Mouse (Mus musculus) bone marrow, adult 2 months (tissue): Measurements from ENCODE around the gene Ccdc181.

Experiments
- CTCF ChIP-seq: fragments of 200-500 bp; IDR thresholded peaks from 2 replicates; pipeline ENCODE4 v1.5.1; 2011; ENCODE audit warnings: low read length, control low read depth; ENCODE audit not compliant: control insufficient read depth, insufficient read depth
- POLR2A ChIP-seq: fragments of 200-500 bp; IDR thresholded peaks from 2 replicates; pipeline ENCODE4 v1.6.1; 2011; ENCODE audit warnings: low read depth, mild to moderate bottlenecking, control low read depth, low read length, borderline replicate concordance; ENCODE audit not compliant: control insufficient read depth

GRCm38 (mm10) chr1:164273659-164274058 lies 1.7 kb upstream of the Ccdc181 start:
- TF ChIP-seq CTCF, result no peak
- no peak for TF ChIP-seq POLR2A
